Mouse (Mus musculus): ENCODE data around the gene Rrp12. TPM values are rescaled to one million over a fixed set of nuclear protein-coding genes. Genes with fewer than 3 reads are reported as not detected.

Rrp12 gene
- polyA plus RNA-seq (2015; fragmentation: Nextera tagmentation; extraction: Ambion mirVana): 15.4 and 15.6 TPM in 2 replicates

DNA sequence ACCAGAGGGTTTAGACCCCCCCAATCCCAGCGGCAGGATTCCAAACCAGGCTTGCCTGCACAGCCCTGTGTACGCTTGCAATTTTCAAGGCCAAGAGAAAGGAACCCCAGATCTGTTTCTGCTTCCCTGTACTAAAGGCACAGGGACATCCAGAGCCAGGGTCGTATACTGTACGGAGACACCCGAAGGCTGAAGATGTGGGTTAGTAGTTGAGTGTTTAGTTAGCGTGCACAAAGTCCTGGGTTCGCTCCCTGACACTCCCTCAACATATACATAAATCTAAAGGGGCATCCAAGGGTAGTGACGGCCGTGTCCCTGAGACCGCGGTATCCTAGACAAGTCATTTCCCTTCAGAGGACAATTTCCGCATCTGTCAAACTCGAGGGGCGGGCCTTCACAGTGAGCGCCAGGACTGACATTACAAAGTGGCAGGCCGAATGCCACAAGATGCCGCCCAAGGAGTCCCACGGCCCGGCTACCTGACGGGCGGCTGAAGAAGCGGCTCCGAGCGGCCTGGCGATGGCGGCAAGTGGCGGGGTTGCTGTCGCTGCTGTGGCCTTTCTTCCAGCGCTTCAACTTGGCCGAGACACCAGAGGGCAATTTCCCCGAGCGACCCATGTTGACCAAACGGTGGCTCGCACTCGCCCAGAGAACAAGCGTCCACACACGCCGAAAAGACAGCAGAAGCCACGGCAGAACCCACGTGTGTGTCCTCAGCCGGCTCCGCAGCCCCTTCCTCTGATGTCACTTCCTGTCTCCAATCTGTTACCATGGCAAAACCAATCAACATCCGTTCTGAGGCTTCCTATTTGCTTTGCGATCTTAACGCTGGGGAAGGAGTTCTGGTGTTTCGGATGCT lies at the start of gene Rrp12:
Gene Rrp12 (minus strand): TSS at position 714 of the 859 bp plus-strand sequence.
- H3K4me1 ChIP-seq (replicated peaks): peaks cover 19% of the 10 kb centered on the region
- H3K36me3 ChIP-seq: peaks cover 13% of the 10 kb centered on the region; the same call in 1 of the 2 replicates
- peak within 1 kb of the TSS; percentile 94 for H3K4me2 ChIP-seq
- 1% methylated on average over 46 of the region's 46 CpGs for WGBS
- no peaks in the 10 kb centered on the region for H3K9me3 ChIP-seq
- H3K4me3 ChIP-seq: peak within 1 kb of the TSS; percentile 62
- peak within 1 kb of the TSS; percentile 73 for H3K9ac ChIP-seq
- no peaks in the 10 kb centered on the region for H3K27me3 ChIP-seq
- 0 out of 2 replicates have a peak within 1 kb of the TSS, but pooled peaks have one; percentile 1 for H3K27ac ChIP-seq (replicated peaks)
- peak; percentile 93 for ATAC-seq (ENCODE audit: low read depth)

DNA sequence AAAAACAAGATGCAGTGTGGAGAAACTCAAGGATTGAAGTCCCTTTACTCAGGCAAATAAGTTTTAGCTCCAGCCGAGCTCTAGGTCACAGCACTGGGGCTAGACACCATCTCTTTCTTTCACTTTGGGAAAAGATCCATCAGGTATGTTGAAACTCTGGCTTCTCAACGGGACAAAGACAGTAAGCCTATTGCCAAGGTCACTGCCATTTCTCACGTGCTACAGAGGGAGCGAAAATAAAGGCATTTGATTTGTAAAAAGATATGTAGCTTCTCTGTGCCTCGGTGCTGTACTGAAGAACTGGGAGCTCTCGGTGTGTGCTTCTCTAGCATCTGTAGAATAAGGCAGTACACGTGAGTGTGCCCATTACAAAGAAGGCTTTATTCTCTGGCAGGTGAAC lies 47.9 kb upstream of the Rrp12 start:
- H3K9me3 ChIP-seq: no peaks in the 10 kb centered on the region
- WGBS: 93% methylated on average over 7 of the region's 7 CpGs
- no peaks in the 10 kb centered on the region for H3K4me1 ChIP-seq (replicated peaks)
- ATAC-seq (ENCODE audit: low read depth): no peak
- H3K4me2 ChIP-seq: no peak overlapping the region
- H3K27ac ChIP-seq (replicated peaks): no peak overlapping the region
- no peak overlapping the region for H3K4me3 ChIP-seq
- H3K27me3 ChIP-seq: no peaks in the 10 kb centered on the region
- peaks cover 98% of the 10 kb centered on the region for H3K36me3 ChIP-seq
- H3K9ac ChIP-seq: no peak overlapping the region

DNA sequence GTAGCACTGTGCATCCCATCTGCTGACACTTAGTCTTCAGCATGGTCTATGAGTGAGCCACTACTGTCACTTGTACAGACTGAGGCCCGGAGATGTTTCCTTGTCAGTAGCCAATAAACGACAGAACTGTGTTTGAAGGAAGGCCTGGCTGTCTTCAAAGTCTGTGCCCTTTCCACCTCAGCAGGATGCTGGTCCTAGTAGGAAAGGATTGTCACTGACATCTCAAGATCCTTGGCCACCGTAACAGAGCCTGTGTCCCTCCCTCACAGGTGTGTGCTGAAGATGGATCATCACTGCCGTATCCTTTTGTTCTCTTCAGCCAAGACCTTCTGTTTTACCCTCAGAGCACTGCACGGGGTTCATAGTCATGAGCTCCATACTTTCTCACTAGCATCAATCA lies 42.6 kb upstream of the Rrp12 start:
- H3K4me3 ChIP-seq: no peak overlapping the region
- no peaks in the 10 kb centered on the region for H3K27me3 ChIP-seq
- no peak overlapping the region for H3K9ac ChIP-seq
- peaks cover 60% of the 10 kb centered on the region for H3K36me3 ChIP-seq
- no peak for ATAC-seq (ENCODE audit: low read depth)
- H3K27ac ChIP-seq (replicated peaks): no peak overlapping the region
- H3K9me3 ChIP-seq: no peaks in the 10 kb centered on the region
- H3K4me1 ChIP-seq (replicated peaks): peaks cover 15% of the 10 kb centered on the region
- H3K4me2 ChIP-seq: no peak overlapping the region
- 97% methylated on average over 5 of the region's 5 CpGs for WGBS

DNA sequence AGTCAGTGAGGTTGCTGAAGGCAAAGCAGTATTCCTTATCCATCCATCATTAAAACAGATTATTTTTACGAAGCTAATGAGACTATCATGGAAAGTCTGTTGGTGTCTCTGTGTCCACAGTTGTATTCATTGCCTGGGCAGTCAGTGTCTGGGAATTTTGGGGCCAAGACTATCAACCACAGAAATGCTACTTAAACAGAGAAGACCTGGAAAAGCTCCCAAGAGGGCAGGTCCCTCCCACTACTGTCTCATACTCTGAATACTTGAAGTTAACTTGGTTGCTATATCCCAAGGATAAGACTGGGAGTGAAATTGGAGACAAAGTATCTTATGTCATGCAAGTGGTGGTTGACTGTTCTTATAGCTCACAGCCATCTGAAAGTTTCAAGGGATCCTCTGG lies 39.9 kb upstream of the Rrp12 start:
- peaks cover 25% of the 10 kb centered on the region for H3K4me1 ChIP-seq (replicated peaks)
- ATAC-seq (ENCODE audit: low read depth): no peak
- H3K36me3 ChIP-seq: peaks cover 38% of the 10 kb centered on the region
- H3K27me3 ChIP-seq: no peaks in the 10 kb centered on the region
- no peaks in the 10 kb centered on the region for H3K9me3 ChIP-seq
- no peak overlapping the region for H3K4me3 ChIP-seq
- WGBS: 97% methylated on average over 1 of the region's 1 CpGs
- H3K27ac ChIP-seq (replicated peaks): no peak overlapping the region
- H3K9ac ChIP-seq: no peak overlapping the region
- no peak overlapping the region for H3K4me2 ChIP-seq

DNA sequence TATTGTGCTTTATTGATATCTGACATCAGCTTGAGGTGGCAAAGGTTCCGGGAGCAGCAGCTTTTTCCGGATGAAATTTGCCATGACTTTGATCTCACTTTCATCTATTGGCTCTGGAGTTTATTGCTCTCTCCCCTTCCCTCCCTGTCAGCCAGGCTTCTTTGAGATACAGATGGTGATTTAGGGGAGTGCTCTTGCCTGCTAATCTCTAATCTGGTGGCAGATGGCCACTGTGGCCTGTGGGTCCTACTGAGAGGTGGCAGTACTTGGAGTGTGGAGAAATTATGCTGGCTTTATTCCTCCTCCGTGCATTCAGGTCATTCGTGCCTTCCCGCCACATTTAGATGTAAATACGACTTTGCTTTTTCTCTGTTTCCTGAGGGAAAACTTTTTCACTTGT lies 38.2 kb upstream of the Rrp12 start:
- H3K36me3 ChIP-seq: peaks cover 34% of the 10 kb centered on the region
- WGBS: 10% methylated on average over 6 of the region's 6 CpGs
- no peaks in the 10 kb centered on the region for H3K27me3 ChIP-seq
- H3K27ac ChIP-seq (replicated peaks): no peak overlapping the region
- no peak for ATAC-seq (ENCODE audit: low read depth)
- H3K4me2 ChIP-seq: peak overlapping the region; percentile 89
- H3K4me1 ChIP-seq (replicated peaks): peaks cover 25% of the 10 kb centered on the region
- H3K9me3 ChIP-seq: no peaks in the 10 kb centered on the region
- peak overlapping the region; percentile 96 for H3K4me3 ChIP-seq
- H3K9ac ChIP-seq: peak overlapping the region; percentile 89

DNA sequence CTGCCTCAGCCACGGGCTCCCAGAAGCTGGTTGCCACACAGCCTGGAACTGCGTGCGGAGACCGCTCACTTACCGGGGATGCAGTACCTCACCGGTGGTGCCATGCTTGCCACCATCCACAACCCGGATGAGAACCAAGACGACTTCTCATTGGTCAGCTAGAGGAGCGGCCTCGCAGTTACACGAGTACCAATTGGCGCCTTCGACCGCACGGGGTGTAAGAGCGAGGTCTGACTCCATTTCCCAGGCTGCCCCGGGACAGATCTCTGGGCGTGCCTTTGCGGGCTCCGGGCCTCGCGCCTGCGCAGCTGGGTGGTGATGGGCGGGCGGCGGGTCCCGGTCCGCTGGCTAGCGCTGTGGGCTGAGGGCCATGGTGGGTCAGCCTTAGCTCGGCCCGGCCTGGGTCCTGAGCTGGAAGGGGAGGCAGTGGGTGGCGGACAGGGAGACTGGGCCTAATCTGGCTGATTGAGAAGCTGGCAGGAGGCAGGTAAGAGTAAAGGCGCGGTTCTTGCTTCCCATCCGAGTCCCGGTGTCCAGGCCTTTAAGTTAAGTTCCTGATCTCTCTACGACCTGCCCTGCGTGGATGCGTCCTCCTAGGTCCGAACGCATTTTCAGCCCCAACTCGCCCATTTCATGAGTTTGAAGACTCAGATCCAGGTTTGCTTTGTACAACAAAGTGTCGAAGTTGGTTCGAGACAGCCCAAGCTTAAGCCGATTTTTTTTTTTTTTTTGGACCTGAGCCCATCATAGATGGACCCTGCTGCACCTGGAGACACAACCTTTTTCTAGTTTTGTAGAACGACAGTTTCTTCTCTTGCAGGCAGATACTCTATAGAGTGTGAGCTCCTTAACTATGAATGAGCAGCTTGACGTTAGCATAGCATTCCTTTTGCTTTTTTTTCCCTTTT lies 37.5 kb upstream of the Rrp12 start, which contains the start of the genes Exosc1 and Zdhhc16:
Gene Exosc1 (minus strand): TSS at position 245 of the 908 bp plus-strand sequence.
Gene Zdhhc16 (plus strand): TSS at position 302 of the 908 bp plus-strand sequence.
- H3K9ac ChIP-seq: peak within 1 kb of the TSS; percentile 89
- H3K4me2 ChIP-seq: peak within 1 kb of the TSS; percentile 94
- peak; percentile 100 for ATAC-seq (ENCODE audit: low read depth)
- peaks cover 33% of the 10 kb centered on the region for H3K36me3 ChIP-seq
- H3K27me3 ChIP-seq: no peaks in the 10 kb centered on the region
- H3K4me3 ChIP-seq: peak within 1 kb of the TSS; percentile 96
- H3K27ac ChIP-seq (replicated peaks): peak within 1 kb of the TSS; percentile 74
- H3K4me1 ChIP-seq (replicated peaks): peaks cover 25% of the 10 kb centered on the region
- no peaks in the 10 kb centered on the region for H3K9me3 ChIP-seq
- 1% methylated on average over 47 of the region's 47 CpGs for WGBS

DNA sequence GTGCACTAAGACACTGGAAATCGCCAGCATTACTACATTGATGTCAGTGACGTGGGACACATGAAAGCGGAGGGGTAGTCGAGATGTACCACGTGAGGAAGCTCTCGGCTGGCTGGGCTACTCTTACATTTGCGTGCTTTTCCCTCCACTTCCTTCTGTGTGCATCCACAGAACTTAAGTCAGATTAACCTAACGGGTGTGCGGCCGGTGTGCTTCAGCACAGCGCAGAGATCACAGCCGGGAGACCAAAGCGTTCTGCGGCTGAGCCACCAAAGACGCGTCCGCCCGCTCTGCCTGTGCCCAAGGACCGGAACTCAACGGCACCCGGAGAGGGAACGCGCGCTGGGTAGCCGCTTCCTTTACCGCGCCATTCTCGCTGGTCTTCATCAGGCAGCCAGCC lies 36.7 kb upstream of the Rrp12 start:
- Histone ChIP-seq H3K27me3 (no peaks in the 10 kb centered on the region), H3K4me3 (peak overlapping the region; percentile 96), H3K36me3 (peaks cover 33% of the 10 kb centered on the region), H3K9me3 (no peaks in the 10 kb centered on the region), H3K9ac (peak overlapping the region; percentile 85), H3K4me1 (replicated peaks) (peaks cover 25% of the 10 kb centered on the region), H3K27ac (replicated peaks) (peak overlapping the region; percentile 74), H3K4me2 (peak overlapping the region; percentile 94)
- peak; percentile 28; the same call in 1 of the 2 replicates for ATAC-seq (ENCODE audit: low read depth)
- WGBS: under 1% methylated on average over 28 of the region's 28 CpGs

DNA sequence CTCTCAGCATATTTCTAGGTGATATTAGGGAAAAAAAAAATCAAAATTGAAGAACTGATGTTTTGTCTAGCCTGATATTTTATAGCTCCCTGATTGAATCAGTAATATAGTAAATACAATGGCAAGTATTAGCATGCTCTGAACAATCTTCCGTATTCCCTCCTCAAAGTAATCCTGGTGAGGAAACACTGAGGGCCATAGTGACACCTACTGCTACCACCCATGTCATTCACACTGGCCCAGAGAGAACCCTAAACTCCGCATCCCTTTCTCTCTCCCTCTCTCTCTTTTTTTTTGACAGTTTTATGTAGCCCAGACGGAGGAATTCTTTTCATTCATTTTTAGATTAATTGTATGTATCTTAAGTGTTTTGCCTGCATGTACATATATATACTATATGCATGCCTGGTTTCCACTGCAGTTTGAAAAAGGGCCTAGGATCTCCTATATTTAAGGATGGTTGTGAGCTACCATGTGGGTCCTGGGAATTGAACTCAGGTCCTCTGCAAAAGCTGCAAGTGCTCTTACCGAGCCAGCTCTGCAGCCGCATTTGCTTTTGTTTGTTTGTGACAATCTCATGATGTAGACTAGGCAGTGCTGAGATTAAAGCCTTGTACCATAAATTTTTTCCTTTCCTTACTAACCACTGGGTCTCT lies 24.6 kb upstream of the Rrp12 start:
- Histone ChIP-seq H3K27me3 (no peaks in the 10 kb centered on the region), H3K27ac (replicated peaks) (no peak overlapping the region), H3K4me2 (no peak overlapping the region), H3K4me1 (replicated peaks) (no peaks in the 10 kb centered on the region), H3K36me3 (peaks cover 79% of the 10 kb centered on the region), H3K4me3 (no peak overlapping the region), H3K9me3 (no peaks in the 10 kb centered on the region), H3K9ac (no peak overlapping the region)
- 85% methylated on average over 5 of the region's 5 CpGs for WGBS
- ATAC-seq (ENCODE audit: low read depth): no peak

DNA sequence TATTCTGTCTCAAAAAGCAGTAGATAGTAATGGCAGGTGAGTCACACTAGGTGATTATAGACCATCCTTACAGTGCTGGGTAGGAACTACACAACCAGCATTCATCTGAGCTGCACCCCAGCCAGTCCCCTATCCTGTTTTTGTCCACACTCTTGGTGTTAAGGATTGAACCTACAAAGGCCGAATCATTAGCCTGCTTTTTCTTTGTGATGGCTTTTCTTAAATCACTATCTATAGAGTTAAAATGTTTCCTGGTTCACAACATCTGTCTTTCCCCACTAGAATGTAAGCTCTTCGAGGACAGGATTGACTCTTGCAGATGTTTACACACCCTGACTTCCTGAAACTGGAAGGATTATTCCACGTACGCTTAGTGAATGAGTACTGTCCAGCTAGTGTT lies 23.5 kb upstream of the Rrp12 start:
- H3K9ac ChIP-seq: no peak overlapping the region
- no peak for ATAC-seq (ENCODE audit: low read depth)
- no peaks in the 10 kb centered on the region for H3K9me3 ChIP-seq
- H3K27me3 ChIP-seq: no peaks in the 10 kb centered on the region
- no peak overlapping the region for H3K4me2 ChIP-seq
- no peak overlapping the region for H3K27ac ChIP-seq (replicated peaks)
- H3K36me3 ChIP-seq: peaks cover 81% of the 10 kb centered on the region
- 81% methylated on average over 4 of the region's 4 CpGs for WGBS
- no peak overlapping the region for H3K4me3 ChIP-seq
- peaks cover 6% of the 10 kb centered on the region for H3K4me1 ChIP-seq (replicated peaks)

DNA sequence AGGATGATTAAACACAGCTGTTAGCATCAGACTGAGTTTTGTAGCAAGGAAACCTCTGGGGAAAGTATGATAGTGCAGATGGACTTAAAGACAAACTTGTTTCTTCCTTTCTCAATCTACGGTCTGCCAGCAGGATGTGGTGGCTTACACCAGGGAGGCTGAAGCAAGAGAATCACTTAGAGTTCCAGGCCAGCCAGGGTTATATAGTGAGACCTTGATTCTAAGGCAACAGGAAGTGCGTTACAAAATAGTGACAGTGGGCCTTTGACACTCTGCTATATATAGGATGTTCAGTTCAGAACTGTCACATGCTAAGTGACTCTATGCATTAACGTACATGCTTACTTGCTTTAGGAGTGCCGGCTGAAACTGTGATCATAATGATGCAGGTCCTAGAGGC lies 20.9 kb upstream of the Rrp12 start:
- peaks cover 59% of the 10 kb centered on the region for H3K36me3 ChIP-seq
- H3K4me2 ChIP-seq: no peak overlapping the region
- H3K9me3 ChIP-seq: no peaks in the 10 kb centered on the region
- H3K9ac ChIP-seq: no peak overlapping the region
- H3K4me1 ChIP-seq (replicated peaks): peaks cover 25% of the 10 kb centered on the region
- no peaks in the 10 kb centered on the region for H3K27me3 ChIP-seq
- no peak overlapping the region for H3K4me3 ChIP-seq
- no peak for ATAC-seq (ENCODE audit: low read depth)
- no peak overlapping the region for H3K27ac ChIP-seq (replicated peaks)
- 93% methylated on average over 4 of the region's 4 CpGs for WGBS

DNA sequence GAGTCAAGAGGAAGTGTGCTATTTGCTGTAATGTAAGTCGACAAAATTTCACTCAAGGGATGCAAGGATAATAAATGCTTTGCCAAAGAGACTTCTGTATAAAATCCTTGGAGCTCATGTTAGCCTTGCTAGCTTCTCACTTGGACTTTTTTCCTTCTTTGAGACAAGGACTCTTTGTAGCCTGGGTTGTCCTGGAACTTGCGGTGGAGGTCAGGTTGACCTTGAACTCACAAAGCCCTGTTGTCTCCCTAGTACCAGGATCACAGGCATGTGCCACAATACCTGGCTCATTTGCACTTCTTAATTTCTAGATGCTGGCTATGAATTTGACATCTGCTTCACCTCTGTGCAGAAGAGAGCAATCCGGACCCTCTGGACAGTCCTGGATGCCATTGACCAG lies 19.3 kb upstream of the Rrp12 start:
- Histone ChIP-seq H3K36me3 (peaks cover 44% of the 10 kb centered on the region), H3K9me3 (no peaks in the 10 kb centered on the region), H3K4me2 (no peak overlapping the region), H3K27me3 (no peaks in the 10 kb centered on the region), H3K27ac (replicated peaks) (no peak overlapping the region), H3K4me3 (no peak overlapping the region), H3K4me1 (replicated peaks) (peaks cover 25% of the 10 kb centered on the region), H3K9ac (no peak overlapping the region)
- ATAC-seq (ENCODE audit: low read depth): no peak
- 85% methylated on average over 3 of the region's 3 CpGs for WGBS
